Mouse (Mus musculus) mouse trophoblast stem cell (cell line): Measurements from ENCODE around the gene Tmem220.

Experiments used
- in situ Hi-C, 2 experiments: fragments of 300-500 bp; cut with MseI, MboI; formaldehyde crosslinking; loops; 2 replicates in 1 of 2; 3 replicates in 1 of 2; pipeline ENCODE4 v1.15.1; 2025

Tmem220 gene

DNA sequence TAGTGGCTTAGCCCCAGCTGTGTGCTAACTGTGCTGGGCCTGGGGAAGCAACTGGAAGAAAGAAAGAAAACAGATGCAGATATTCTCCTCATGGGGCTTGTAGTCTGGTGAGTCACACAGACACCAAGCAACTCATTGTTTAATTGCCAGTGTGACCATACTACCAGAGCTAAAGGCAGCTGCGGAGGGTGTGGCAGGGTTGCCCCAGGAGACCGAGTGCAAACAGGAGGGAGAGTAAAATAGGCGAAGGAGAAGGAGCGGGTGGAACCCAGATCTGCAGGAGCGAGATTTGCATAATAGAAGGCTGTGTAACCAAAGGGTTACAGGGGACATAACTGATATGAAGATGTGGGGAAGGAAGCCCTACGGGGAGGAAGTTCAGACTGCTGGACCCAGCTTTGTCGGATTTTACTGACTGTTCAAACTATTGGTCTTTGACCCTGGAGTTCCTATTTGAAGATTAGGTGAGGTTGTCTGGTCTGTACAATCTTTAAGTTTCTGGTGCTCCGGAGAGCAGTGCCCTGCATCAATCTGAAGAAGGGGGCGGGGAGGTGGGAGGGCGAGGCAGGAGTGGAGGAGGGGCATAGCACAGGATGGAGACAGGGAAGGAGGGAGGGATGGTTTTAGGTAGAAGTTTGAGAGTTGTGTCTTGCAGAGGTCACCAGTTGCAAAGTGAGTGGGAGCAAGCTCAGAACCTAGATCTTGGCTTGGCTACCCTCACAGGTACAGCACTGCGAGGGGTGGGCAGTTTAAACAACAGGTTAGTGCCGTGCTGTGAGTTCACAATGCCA is 7.0 kb upstream of the Tmem220 start:
- in situ Hi-C loops: no loop called here

DNA sequence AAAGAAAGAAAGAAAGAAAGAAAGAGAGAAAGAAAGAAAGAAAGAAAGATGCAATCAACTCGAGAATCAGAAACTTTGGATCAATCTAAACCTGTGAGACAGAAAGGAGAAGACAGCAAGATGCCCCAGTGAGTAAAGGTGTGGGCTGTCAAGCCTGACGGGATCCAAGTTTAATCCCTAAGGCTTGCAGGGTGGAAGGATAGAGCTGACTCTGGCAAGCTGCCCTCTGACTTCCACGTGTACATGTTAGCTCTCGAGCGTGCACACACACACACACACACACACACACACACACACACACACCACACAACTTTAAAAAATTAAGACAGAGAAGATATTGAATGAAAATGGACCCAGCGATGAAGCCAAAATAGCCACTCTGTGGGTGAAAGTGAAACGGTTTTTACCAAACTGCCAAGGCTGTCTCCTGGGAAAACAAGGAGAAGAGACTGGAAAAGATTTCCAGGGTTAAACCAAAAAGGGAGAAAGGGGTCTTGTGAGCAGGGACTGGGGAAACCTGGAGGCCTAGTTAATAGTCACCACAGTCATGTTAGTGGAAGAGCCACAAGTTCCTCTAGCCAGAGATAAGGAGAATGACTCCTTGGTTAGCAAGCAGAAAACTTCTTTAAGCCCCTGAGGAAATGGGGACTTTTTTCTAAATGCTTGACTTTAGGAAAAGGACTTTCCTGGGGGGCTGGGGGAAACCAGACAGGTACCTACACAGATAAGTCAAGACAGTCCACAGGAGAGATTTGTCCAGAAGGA is 5.1 kb upstream of the Tmem220 start:
- in situ Hi-C loops: loop anchor here in 1 of 2 experiments (5.0 kb wide), 1 partner anchor 113 kb away; no protein-coding TSS in a partner anchor

DNA sequence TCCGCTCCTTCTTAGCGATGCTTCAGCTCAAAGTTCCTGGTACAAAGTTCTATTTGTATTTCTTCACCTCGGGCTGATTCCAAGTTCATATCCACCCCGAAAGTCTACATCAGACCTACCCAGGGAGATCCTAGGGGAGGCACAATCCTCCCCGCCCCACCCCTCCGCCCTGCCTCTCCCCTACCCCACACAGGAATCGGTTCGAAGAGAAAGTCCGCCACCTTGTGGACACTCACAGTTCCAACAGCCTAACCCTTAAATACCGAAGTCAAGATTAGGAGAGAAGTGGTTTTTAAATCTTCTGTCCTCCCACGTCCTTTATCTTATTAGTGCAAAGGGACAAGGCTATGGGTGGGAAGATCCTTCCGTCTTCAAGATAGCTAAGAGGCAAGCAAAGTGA is 4.0 kb upstream of the Tmem220 start:
- in situ Hi-C loops: loop anchor here in 1 of 2 experiments (5.0 kb wide), 1 partner anchor 114 kb away; no protein-coding TSS in a partner anchor

DNA sequence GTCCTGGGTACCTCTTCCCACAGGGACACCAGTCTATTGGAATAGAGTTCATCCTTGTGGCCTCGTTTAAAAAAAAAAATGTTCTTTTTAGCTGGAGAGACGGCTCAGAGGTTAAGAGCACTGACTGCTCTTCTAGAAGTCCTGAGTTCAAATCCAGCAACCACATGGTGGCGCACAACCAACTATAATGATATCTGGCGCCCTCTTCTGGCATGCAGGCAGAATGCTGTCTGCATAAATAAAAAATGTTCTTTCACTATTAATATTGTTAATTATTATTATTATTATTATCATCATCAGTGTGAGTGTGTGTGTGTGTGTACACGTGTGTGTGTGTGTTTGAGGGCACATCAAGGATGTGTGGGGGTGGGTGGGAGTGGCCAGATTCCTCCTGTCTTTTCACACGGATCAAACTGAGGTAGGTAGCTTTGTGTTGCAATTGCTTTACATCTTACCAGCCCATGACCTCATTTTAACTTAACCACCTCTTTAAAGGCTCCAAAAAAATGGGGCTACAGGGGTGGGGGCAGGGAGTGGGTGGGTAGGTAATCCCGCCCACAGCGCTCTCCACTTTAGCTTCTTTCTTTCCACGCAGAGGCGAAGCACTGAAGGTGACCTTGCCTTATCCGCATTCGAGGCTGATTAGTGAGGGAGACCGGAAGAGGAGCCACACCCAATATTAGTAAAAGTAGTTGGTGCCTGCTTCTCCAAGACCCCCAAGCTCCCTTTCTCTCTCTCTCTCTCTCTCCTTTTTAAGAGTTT is 2.4 kb upstream of the Tmem220 start:
- in situ Hi-C loops: loop anchor here in 1 of 2 experiments (5.0 kb wide), 1 partner anchor 115 kb away; no protein-coding TSS in a partner anchor

DNA sequence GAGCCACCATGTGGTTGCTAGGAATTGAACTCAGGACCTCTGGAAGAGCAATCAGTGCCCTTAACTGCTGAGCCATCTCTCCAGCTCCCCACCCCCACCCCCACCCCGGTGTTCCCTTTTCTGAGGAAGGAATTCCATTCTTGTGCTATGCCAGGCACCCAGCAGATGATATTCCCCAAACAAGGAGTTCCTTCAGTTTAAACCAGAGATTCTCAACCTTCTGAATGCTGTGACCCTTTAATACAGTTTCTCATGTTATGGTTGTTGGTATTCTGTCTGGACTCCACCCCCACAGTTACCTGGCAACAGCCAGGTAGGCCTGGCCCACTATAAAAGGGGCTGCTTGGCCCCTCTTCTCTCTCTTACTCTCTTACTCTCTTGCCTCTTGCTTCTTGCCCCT is 1.8 kb upstream of the Tmem220 start:
- in situ Hi-C loops: loop anchor here in 1 of 2 experiments (5.0 kb wide), 1 partner anchor 116 kb away; no protein-coding TSS in a partner anchor

DNA sequence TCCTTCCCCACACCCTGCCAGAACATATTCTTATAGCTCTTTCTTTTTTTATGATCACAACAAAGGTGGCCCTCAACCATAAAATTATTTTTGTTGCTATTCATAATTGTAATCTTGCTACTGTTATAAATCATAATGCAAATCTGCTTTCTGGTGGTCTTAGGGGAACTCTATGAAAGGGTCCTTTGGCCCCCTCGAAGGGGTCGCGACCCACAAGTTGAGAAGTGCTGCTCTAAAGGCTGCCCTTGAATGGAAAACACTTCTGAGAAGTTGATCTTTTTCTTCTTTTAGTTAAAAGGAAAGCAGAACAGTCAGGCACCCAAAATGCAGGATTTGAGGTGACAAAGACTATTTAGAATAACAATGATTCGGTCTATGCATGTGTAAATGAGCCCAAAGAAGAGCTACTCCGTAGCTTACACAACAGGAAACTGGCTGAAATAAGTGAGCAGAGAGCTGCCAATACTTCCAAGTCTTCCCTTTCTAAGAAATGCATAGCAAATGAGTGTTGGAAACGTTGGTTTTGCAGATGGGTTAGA is 1.1 kb upstream of the Tmem220 start:
- in situ Hi-C loops: loop anchor here in 1 of 2 experiments (5.0 kb wide), 1 partner anchor 117 kb away; no protein-coding TSS in a partner anchor

DNA sequence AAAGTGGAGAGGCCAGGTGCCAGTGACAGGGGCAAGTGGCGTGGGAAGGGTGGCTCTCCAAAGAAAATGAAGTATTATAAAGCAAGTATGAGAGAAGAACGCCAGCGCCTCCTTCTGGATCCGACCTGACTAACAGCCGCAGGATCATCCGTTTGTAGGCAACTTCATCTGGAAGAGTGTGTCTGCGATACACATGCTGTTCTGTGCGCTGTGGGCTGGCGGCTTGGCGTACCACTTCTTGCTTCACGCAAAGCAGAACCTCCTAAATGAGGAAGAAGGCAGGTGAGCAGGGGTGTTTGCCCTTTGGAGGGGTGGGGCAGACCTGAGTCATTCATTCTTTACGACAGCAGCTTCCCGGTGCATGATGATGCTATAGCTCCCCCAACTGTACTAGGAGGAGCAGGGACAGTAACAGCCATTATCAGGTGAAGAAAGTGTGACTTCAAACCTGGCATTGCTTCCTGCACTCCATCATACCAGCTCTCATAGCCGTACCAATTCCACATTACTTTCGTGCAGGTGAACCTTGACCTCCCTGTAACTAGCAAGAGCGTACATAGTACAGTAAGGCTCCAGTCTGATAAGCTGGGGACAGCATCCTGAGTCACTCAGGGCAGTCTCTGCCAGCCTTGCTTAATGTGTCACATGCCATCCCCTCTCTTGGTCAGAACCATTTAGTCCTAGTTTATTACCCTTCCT is 6.1 kb downstream of the Tmem220 start:
- in situ Hi-C loops: loop anchor here in 1 of 2 experiments (5.0 kb wide), 1 partner anchor 51 kb away; no protein-coding TSS in a partner anchor

DNA sequence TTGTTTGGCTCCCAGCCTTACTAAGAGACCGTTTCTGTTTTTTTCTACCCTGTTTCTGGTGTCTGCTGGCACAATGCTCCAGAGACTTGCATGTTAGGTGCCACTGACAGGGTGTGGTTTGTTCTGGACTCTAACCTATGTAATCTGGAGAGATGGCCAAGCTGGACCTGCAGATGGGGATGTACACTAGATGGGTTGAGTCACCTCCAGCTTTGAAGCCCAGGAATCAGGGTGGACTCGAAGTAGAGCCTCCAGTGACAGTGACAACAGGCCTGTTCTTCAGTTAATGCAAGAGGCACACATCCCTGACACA is 6.6 kb downstream of the Tmem220 start:
- in situ Hi-C loops: loop anchor here in 1 of 2 experiments (5.0 kb wide), 1 partner anchor 51 kb away; no protein-coding TSS in a partner anchor

DNA sequence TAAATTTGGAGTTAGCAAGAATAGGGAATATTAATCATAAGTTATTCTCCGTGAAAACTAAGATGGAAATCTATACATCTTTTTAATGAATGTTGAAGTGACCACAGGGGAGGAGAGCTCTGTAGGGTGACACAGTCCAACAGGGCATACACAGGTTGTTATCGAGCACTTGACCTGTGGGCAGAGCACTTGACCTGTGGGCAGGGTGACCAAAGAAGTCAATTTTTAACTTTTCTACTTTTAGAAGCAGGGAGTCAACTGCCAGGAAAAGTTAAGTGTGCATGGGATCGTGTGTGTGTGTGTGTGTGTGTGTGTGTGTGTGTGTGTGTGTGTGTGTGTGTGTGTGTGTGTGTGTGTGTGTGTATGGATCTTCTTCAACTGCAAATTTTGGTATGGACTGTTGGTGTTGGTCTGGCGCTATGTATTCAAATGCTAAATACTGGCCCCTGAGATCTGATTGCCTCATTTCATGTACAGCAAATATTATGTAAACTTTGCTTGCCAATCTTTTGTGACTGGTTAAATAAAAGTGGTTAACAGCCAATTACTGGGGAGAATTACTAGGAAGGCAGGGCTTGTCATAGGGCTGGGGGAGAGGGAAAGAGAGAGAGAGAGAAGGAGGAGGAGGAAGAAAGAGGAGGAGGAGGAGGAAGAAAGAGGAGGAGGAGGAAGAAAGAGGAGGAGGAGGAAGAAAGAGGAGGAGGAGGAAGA is 10.0 kb downstream of the Tmem220 start:
- in situ Hi-C loops: loop anchor here in 1 of 2 experiments (5.0 kb wide), 1 partner anchor 47 kb away; no protein-coding TSS in a partner anchor

DNA sequence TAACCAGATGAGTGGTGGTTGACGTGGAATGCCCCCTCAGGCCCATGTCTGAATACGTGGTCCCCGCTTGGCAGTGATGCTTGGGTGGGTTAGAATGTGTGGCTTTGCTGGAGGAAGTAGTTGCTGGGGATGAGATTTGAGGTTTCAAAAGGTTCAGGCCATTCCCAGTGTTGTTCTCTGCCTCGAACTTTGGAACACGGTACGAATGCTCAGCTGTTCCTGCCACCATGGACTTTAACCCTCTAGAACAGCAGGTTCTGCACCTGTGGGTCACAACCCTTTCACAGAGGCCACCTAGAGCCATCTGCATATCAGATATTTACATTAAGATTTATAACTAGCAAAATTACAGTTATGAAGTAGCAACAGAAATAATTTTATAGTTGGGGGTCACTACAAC is 11.3 kb downstream of the Tmem220 start:
- in situ Hi-C loops: no loop called here

DNA sequence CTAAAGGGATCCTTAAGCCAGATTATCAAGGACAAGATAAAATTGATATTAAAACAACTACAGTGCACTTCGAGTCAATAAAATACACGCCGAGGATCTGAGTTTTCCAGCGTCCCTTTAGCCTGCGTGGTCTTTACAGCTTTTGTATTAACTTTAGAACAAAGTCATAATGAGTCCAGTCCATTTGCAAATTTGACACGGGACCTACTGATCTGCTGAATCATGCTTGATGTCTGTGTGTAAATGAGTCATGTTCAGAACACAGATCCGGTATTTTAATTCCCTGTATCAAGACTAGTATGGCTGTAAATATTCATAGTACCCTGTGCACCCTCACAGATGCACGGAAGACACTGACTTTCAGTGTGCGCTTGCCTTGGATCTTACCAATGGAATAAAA is 11.9 kb downstream of the Tmem220 start:
- in situ Hi-C loops: no loop called here

DNA sequence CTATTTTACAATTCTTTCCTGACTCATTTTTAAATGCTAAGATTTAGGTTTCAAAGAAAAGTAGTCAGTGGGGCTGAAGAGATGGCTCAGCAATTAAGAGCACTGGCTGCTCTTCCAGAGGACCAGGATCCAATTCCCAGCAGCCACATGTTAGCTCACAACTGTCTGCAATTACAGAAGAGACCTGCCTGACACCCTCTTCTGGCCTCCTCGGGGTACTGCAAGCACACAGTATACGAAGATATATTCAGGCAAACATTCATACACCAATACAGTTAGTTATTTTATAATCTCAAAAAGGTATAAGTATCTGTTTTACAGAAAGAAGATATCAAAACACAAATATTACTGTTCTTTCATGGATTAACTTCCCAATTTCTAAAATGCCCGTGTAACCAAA is 14.8 kb downstream of the Tmem220 start:
- in situ Hi-C loops: no loop called here

DNA sequence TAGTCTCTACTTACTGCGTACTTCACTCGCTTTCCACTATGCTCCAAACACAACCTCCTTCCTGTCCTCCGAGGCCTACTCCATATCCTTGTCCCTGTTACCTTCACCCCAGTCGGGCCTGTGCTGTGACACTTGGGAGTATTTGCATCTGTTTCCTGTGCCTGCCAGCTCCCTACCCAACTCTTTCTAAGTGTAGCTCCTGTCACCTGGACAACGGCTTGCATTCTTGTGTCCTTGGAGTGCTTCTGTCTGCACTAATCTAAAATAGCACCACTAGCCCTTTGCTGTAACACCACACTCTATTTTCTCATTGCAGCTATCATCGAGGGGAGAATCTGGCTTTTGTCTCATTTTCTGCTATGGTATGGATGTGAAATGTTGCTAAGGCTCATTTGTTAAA is 15.5 kb downstream of the Tmem220 start:
- in situ Hi-C loops: no loop called here

DNA sequence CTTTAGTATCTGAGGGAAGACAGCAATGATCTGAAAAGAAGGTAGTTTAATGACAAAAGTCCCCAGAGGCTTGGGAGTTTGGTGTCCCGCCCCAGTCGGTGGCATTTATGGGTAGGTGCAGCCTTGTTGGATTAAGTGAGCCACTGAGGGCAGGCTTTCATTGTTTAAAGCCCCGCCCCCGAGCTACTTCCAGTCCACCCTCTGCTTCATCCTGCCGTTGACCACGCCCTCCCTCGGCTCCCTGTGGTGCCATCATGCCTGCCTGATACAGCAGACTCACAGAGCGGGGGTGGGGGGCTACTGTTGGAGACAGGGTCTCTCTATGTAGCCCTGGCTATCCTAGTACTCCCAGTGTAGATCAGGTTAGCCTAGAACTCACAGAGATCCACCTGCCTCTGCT is 18.1 kb downstream of the Tmem220 start:
- in situ Hi-C loops: no loop called here

DNA sequence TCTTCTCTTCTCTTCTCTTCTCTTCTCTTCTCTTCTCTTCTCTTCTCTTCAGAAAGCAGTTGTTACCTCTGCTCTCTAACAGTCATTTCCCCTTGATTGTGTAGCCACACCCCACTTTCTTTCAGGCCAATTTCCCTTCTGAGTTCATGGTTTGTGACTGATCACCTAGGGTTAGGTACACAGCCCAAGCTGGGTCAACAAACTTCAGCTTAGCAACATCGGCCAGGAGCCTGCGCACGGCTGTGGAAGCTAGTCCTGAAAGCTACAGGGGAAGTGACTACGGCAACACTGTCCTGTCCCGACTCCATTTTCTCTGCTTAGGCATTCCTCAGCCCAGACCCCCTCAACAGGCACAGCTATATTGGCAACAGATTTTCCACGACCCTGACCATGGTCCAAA is 20.0 kb downstream of the Tmem220 start:
- in situ Hi-C loops: no loop called here

DNA sequence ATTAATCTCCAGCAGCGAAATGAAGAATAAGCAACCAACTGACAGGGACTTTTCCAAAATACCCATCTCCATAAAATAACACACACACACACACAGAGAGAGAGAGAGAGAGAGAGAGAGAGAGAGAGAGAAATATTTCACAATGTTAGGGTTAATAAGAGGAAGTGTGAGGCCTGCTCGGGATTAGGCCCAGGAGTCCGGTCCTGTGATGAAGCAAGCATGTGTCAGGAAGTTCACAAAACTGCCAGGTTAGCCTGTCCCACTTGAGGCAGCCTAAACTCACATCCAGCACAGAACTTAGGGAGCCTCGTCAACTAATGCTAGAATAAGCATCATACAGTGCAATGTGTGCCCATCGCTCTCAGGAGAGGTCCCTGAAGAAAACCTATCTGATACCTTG is 22.2 kb downstream of the Tmem220 start:
- in situ Hi-C loops: no loop called here

DNA sequence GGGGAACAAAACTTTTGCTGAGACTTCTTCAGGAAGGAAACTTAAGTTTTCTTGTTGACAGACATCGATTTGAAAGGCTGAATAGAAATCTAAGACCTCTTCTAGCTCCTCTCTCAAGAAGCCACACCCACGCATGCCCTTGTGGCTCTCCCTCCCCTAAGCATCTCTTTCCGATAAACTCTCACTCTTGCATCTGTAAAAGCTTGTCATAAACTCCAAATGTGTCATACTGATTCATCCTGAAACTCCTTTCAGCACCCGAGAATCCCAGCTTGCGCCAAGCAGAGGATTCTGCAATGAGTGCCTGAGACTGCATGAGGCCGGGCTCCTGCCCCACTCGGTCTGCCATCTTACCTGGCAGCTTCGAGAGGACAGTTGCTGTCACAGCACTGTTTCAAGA is 23.5 kb downstream of the Tmem220 start:
- in situ Hi-C loops: no loop called here

DNA sequence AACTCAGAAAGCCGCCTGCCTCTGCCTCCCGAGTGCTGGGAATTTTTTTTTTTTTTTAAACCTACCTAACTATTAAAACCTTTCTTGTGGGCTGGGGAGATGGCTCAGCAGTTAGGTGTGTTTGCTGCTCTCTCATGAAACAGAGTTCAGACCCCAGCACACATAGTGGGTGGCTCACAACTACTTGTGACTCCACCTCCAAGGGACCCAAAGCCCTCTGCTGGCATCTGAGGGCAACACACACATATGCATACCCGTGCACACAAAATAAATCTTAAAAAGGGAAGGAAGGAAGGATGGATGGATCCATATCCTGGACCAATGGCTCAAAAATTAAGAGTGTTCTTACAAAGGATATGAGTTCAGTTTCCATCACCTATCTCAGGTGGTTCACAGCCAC is 24.3 kb downstream of the Tmem220 start:
- in situ Hi-C loops: no loop called here

DNA sequence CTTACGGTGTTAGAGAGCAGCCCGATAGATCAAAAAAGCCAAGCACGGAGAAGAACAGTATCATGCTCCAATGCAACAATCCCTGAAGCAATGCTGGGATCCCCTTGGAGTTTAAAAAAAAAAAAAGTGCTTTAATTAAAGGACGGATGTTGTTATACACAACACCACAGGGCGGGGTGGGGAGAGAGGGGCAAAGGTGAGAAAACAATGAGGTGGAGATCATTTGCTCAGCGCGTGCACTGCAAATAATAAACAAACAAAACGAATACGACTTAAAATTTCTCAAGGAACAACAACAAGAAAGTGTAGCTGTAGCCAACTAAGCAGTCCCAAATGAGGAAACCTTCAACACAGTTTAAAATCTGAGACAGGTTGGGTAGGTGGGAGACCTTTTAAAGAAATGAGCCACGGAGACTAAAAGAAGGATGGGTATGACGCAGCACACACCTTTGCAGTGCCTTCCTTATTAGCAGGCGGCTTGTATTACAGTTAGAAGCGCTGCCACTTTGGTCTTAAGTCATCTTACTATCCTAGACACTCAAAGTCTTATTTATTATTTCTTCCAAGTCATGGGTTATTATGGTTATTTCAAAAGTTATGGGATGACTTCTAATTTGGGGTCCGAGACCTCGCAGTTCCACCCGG is 26.8 kb downstream of the Tmem220 start:
- in situ Hi-C loops: no loop called here
